Comparison of ENCODE assay signal across 9 mouse cellular contexts in the genomic region with DNA sequence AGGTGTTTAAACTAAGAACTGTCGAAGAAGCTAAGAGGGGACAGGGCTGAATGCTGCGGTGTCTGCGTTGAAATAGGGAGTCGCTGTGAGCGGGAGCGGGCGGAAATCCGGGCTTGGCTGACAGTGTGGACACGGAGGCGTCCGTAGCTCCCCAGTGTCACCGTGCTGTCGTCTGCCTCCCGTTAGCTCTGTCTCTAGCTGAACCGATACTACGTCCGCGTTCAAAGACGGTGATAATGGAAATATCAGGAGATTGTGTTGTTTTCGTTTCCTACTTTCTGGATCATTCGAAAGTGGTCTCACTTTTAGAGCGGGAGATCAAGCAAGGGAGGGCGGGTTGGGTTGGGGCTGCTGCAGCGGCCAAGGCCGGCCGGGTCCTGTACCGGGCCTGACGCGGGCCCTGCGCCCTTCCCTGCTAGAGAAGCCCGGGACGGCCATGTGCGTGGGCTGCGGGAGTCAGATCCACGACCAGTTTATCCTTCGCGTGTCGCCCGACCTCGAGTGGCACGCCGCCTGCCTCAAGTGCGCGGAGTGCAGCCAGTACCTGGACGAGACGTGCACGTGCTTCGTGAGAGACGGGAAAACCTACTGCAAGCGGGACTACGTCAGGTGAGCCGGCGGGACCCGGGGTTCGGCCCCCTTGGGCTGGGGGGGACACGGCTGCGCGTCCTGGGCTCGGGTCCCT. TPM values are rescaled to one million over a fixed set of nuclear protein-coding genes. Genes with fewer than 3 reads are reported as not detected.
A peak's percentile ranks its signal among the peaks of the same experiment; 100 is the strongest.
DNase-seq lines count a peak whose midpoint lies in the region; ATAC-seq and TF ChIP-seq lines count a peak whose summit lies in the region.
"Had no signal": no experiment of that assay in that cellular context is flagged by ENCODE, and none has a peak within 500 bp of the region (broad histone marks: within the 10 kb centered on the region; RNA-seq: fewer than 3 reads in every experiment).

No protein-coding gene starts in this region.

- H3K36me3 ChIP-seq in ES-Bruce4 (ENCODE audit: control insufficient read depth, insufficient read depth, low read length, poor library complexity, severe bottlenecking), result no peaks in the 10 kb centered on the region
- H3K36me3 ChIP-seq in embryonic facial prominence, embryonic 14.5 days (ENCODE audit: control insufficient read depth, insufficient read depth, low read length), result no peaks in the 10 kb centered on the region
- H3K36me3 ChIP-seq in hindbrain, embryonic 12.5 days, result no peaks in the 10 kb centered on the region
- H3K36me3 ChIP-seq in limb, embryonic 15.5 days, result no peaks in the 10 kb centered on the region
- no peaks in the 10 kb centered on the region for H3K36me3 ChIP-seq in neural tube, embryonic 14.5 days (ENCODE audit: control insufficient read depth, insufficient read depth, low read length)
- H3K36me3 ChIP-seq: G1E had no signal

- H3K4me3 ChIP-seq in gastrocnemius, adult 2 months, result peak overlapping the region; percentile 71
- H3K4me3 ChIP-seq in ES-Bruce4 (ENCODE audit: low read depth, low read length), result peak overlapping the region; percentile 47
- peak overlapping the region; percentile 43 for H3K4me3 ChIP-seq in embryonic facial prominence, embryonic 14.5 days (ENCODE audit: low read depth, low read length)
- H3K4me3 ChIP-seq in hindbrain, embryonic 12.5 days, result peak overlapping the region; percentile 34
- H3K4me3 ChIP-seq in limb, embryonic 15.5 days, result peak overlapping the region; percentile 46
- H3K4me3 ChIP-seq in neural tube, embryonic 14.5 days (ENCODE audit: low read depth, low read length), result peak overlapping the region; percentile 31

- no peak for TF ChIP-seq POLR2A in ES-Bruce4 (IDR thresholded peaks at IDR 0.05; ENCODE audit: insufficient read depth, low read length)

- no peak for TF ChIP-seq EP300 in ES-Bruce4 (IDR thresholded peaks at IDR 0.05; ENCODE audit: insufficient read depth, low read depth, low read length)

- under 1% methylated on average over 52 of the region's 59 CpGs for WGBS in embryonic facial prominence, embryonic 14.5 days
- WGBS in hindbrain, embryonic 12.5 days, result under 1% methylated on average over 58 of the region's 59 CpGs
- 1% methylated on average over 59 of the region's 59 CpGs for WGBS in limb, embryonic 15.5 days
- 2% methylated on average over 59 of the region's 59 CpGs for WGBS in neural tube, embryonic 14.5 days

- H3K9ac ChIP-seq in ES-Bruce4 (ENCODE audit: low read depth, poor library complexity, severe bottlenecking), result no peak overlapping the region
- H3K9ac ChIP-seq in embryonic facial prominence, embryonic 14.5 days (ENCODE audit: low read depth, low read length), result peak overlapping the region; percentile 59
- peak overlapping the region; percentile 47 for H3K9ac ChIP-seq in hindbrain, embryonic 12.5 days
- H3K9ac ChIP-seq in limb, embryonic 15.5 days, result no peak overlapping the region
- H3K9ac ChIP-seq in neural tube, embryonic 14.5 days (replicated peaks; ENCODE audit: low read depth, low read length), result peak overlapping the region; percentile 41

- peak; percentile 45 for DNase-seq in gastrocnemius, adult 2 months
- no peak for DNase-seq in gastrocnemius, postnatal 14 days
- DNase-seq in embryonic facial prominence, embryonic 14.5 days (ENCODE audit: low spot score), result no peak
- DNase-seq in T-cell, adult 2 months (ENCODE audit: low spot score), result no peak

- intact Hi-C loops in gastrocnemius, adult 2 months (cut with DNase I), result no loop called here
- intact Hi-C loops in gastrocnemius, postnatal 14 days (cut with DNase I; ENCODE audit: low total_unique reads), result no loop called here

- no peak for ATAC-seq in embryonic facial prominence, embryonic 14.5 days (ENCODE audit: low read depth)
- no peak for ATAC-seq in hindbrain, embryonic 12.5 days (ENCODE audit: low FRiP score)
- no peak for ATAC-seq in limb, embryonic 15.5 days (ENCODE audit: insufficient number of reproducible peaks, low FRiP score, low TSS enrichment, low read depth)
- no peak for ATAC-seq in neural tube, embryonic 14.5 days (ENCODE audit: low read depth)

- peak overlapping the region; percentile 66 for H3K4me2 ChIP-seq in embryonic facial prominence, embryonic 14.5 days (ENCODE audit: low read depth, low read length)
- H3K4me2 ChIP-seq in hindbrain, embryonic 12.5 days (replicated peaks), result peak overlapping the region; percentile 58
- H3K4me2 ChIP-seq in limb, embryonic 15.5 days, result peak overlapping the region; percentile 83
- peak overlapping the region; percentile 26; the same call in 1 of the 2 replicates for H3K4me2 ChIP-seq in neural tube, embryonic 14.5 days (ENCODE audit: low read depth, low read length)

- H3K9me3 ChIP-seq in ES-Bruce4 (replicated peaks; ENCODE audit: control insufficient read depth, insufficient read depth, low read length, poor library complexity, severe bottlenecking), result no peaks in the 10 kb centered on the region
- no peaks in the 10 kb centered on the region for H3K9me3 ChIP-seq in embryonic facial prominence, embryonic 14.5 days (ENCODE audit: control insufficient read depth, low read length)
- H3K9me3 ChIP-seq in hindbrain, embryonic 12.5 days (replicated peaks), result no peaks in the 10 kb centered on the region
- H3K9me3 ChIP-seq in limb, embryonic 15.5 days, result no peaks in the 10 kb centered on the region
- no peaks in the 10 kb centered on the region for H3K9me3 ChIP-seq in neural tube, embryonic 14.5 days (ENCODE audit: control insufficient read depth, low read length)

- no peaks in the 10 kb centered on the region for H3K4me1 ChIP-seq in ES-Bruce4 (ENCODE audit: control insufficient read depth, insufficient read depth, low read length)
- peaks cover 13% of the 10 kb centered on the region; the same call in 1 of the 2 replicates for H3K4me1 ChIP-seq in embryonic facial prominence, embryonic 14.5 days (ENCODE audit: control insufficient read depth, insufficient read depth, low read length)
- peaks cover 35% of the 10 kb centered on the region for H3K4me1 ChIP-seq in hindbrain, embryonic 12.5 days
- H3K4me1 ChIP-seq in limb, embryonic 15.5 days, result peaks cover 61% of the 10 kb centered on the region
- peaks cover 10% of the 10 kb centered on the region for H3K4me1 ChIP-seq in neural tube, embryonic 14.5 days (ENCODE audit: control insufficient read depth, insufficient read depth, low read length)

- H3K27me3 ChIP-seq in ES-Bruce4 (ENCODE audit: control insufficient read depth, insufficient read depth, low read length, poor library complexity, severe bottlenecking), result peaks cover 29% of the 10 kb centered on the region
- peaks cover 92% of the 10 kb centered on the region for H3K27me3 ChIP-seq in embryonic facial prominence, embryonic 14.5 days (replicated peaks; ENCODE audit: control insufficient read depth, insufficient read depth, low read length)
- peaks cover 96% of the 10 kb centered on the region for H3K27me3 ChIP-seq in hindbrain, embryonic 12.5 days
- peaks cover 92% of the 10 kb centered on the region for H3K27me3 ChIP-seq in limb, embryonic 15.5 days
- peaks cover 51% of the 10 kb centered on the region for H3K27me3 ChIP-seq in neural tube, embryonic 14.5 days (ENCODE audit: control insufficient read depth, insufficient read depth, low read length)

- no peak overlapping the region for H3K27ac ChIP-seq in gastrocnemius, adult 2 months
- H3K27ac ChIP-seq in ES-Bruce4 (ENCODE audit: insufficient read depth, low read length), result no peak overlapping the region
- H3K27ac ChIP-seq in embryonic facial prominence, embryonic 14.5 days (replicated peaks; ENCODE audit: low read depth, low read length), result no peak overlapping the region
- no peak overlapping the region for H3K27ac ChIP-seq in hindbrain, embryonic 12.5 days
- no peak overlapping the region for H3K27ac ChIP-seq in limb, embryonic 15.5 days
- H3K27ac ChIP-seq in neural tube, embryonic 14.5 days (ENCODE audit: low read depth, low read length), result 0 out of 2 replicates have a peak overlapping the region, but pooled peaks have one; percentile 22

- TF ChIP-seq CTCF in gastrocnemius, adult 2 months (IDR thresholded peaks at IDR 0.05), result no peak
- no peak for TF ChIP-seq CTCF in ES-Bruce4 (IDR thresholded peaks at IDR 0.05; ENCODE audit: low read depth, low read length)

RNA-seq across cellular contexts. Expression of a gene that starts 3.4 kb away (rescaled TPM):
- total RNA-seq in gastrocnemius, adult 2 months (2021), result not detected
- total RNA-seq in gastrocnemius, postnatal 14 days (2021), result not detected
- polyA plus RNA-seq in ES-Bruce4 (2011; ENCODE audit: insufficient read depth, insufficient read length, low read depth, missing spikeins), result 0.44 TPM in 1 of 2 replicates, not detected in the other
- polyA plus RNA-seq in embryonic facial prominence, embryonic 14.5 days (2014; fragmentation: Nextera tagmentation; extraction: Ambion mirVana), result 7.3 and 7.9 TPM in 2 replicates
- 16.7 and 20.0 TPM in 2 replicates for polyA plus RNA-seq in hindbrain, embryonic 12.5 days (2016; fragmentation: Nextera tagmentation; extraction: Ambion mirVana)
- 0.19 and 0.45 TPM in 2 replicates for polyA plus RNA-seq in limb, embryonic 15.5 days (2015; fragmentation: Nextera tagmentation; extraction: Ambion mirVana)
- polyA plus RNA-seq in neural tube, embryonic 14.5 days (2014; fragmentation: Nextera tagmentation; extraction: Ambion mirVana), result 4.2 and 31.9 TPM in 2 replicates
- total RNA-seq: G1E had no signal

RNA-seq across cellular contexts. Expression of a gene that starts 29.8 kb away (rescaled TPM):
- 100 to 1,000 TPM; 217 to 370 TPM for total RNA-seq in gastrocnemius, adult 2 months (2021)
- total RNA-seq in gastrocnemius, postnatal 14 days (2021), result 100 to 1,000 TPM; 229 to 279 TPM
- polyA plus RNA-seq in ES-Bruce4 (2011; ENCODE audit: insufficient read depth, insufficient read length, low read depth, missing spikeins), result 83.0 and 86.6 TPM in 2 replicates
- polyA plus RNA-seq in embryonic facial prominence, embryonic 14.5 days (2014; fragmentation: Nextera tagmentation; extraction: Ambion mirVana), result 182 and 191 TPM in 2 replicates
- 118 and 123 TPM in 2 replicates for polyA plus RNA-seq in hindbrain, embryonic 12.5 days (2016; fragmentation: Nextera tagmentation; extraction: Ambion mirVana)
- 188 and 191 TPM in 2 replicates for polyA plus RNA-seq in limb, embryonic 15.5 days (2015; fragmentation: Nextera tagmentation; extraction: Ambion mirVana)
- 83.7 and 103 TPM in 2 replicates for polyA plus RNA-seq in neural tube, embryonic 14.5 days (2014; fragmentation: Nextera tagmentation; extraction: Ambion mirVana)

Comparison
In these comparisons a context has a peak if more than half of its experiments do, and no peak if none do; other contexts are left out.
1. H3K9ac ChIP-seq: peak in embryonic facial prominence, embryonic 14.5 days (single experiment), hindbrain, embryonic 12.5 days (single experiment) and neural tube, embryonic 14.5 days (single experiment); none in ES-Bruce4 (single experiment) and limb, embryonic 15.5 days (single experiment).
2. H3K4me2 ChIP-seq: peak in every context shown above with its lines; median percentile 83 in limb, embryonic 15.5 days; 66 in embryonic facial prominence, embryonic 14.5 days; 58 in hindbrain, embryonic 12.5 days; 26 in neural tube, embryonic 14.5 days.
3. Peak in every context shown above with its lines, with median percentiles within 50 percentile points of each other: H3K4me3 ChIP-seq.